Mouse (Mus musculus): ENCODE measurements around the gene Gtpbp3.

The Gtpbp3 gene

GRCm38 (mm10) chr8:71487691-71488445 lies at the start of gene Gtpbp3:
Gtpbp3 (plus strand) TSS chr8:71488103.
- peak; percentile 88 for DNase-seq

- peak; percentile 48 for DNase-seq
Observed at GRCm38 (mm10) chr8:71441404-71441803, 46.5 kb upstream of the Gtpbp3 start.

GRCm38 (mm10) chr8:71445096-71445495 lies 42.8 kb upstream of the Gtpbp3 start:
- DNase-seq: no peak

- DNase-seq: no peak
Observed at GRCm38 (mm10) chr8:71451337-71451736, 36.6 kb upstream of the Gtpbp3 start.

- no peak for DNase-seq
Observed at GRCm38 (mm10) chr8:71451777-71452176, 36.1 kb upstream of the Gtpbp3 start.

- DNase-seq: no peak
Observed at GRCm38 (mm10) chr8:71452669-71453068, 35.2 kb upstream of the Gtpbp3 start.

- DNase-seq: no peak
Observed at GRCm38 (mm10) chr8:71454668-71455067, 33.2 kb upstream of the Gtpbp3 start.

- DNase-seq: no peak
Observed at GRCm38 (mm10) chr8:71456906-71457305, 31.0 kb upstream of the Gtpbp3 start.

GRCm38 (mm10) chr8:71457659-71458270 lies 30.1 kb upstream of the Gtpbp3 start:
- DNase-seq: no peak

- no peak for DNase-seq
Observed at GRCm38 (mm10) chr8:71460716-71461115, 27.2 kb upstream of the Gtpbp3 start.

- peak; percentile 14 for DNase-seq
Observed at GRCm38 (mm10) chr8:71461152-71461840, 26.6 kb upstream of the Gtpbp3 start.

GRCm38 (mm10) chr8:71462191-71462590 lies 25.7 kb upstream of the Gtpbp3 start:
- no peak for DNase-seq

GRCm38 (mm10) chr8:71462786-71463185 lies 25.1 kb upstream of the Gtpbp3 start:
- peak; percentile 48 for DNase-seq

GRCm38 (mm10) chr8:71463188-71464033 lies 24.5 kb upstream of the Gtpbp3 start, which contains the start of gene Abhd8:
Abhd8 (minus strand) TSS chr8:71463655.
- DNase-seq: peak; percentile 98

- peak; percentile 100 for DNase-seq
Observed at GRCm38 (mm10) chr8:71464513-71465500, 23.1 kb upstream of the Gtpbp3 start, which contains the start of gene Mrpl34. Mrpl34 (plus strand) TSS chr8:71464959.

- DNase-seq: peak; percentile 30
Observed at GRCm38 (mm10) chr8:71465733-71466132, 22.2 kb upstream of the Gtpbp3 start.

GRCm38 (mm10) chr8:71466198-71466597 lies 21.7 kb upstream of the Gtpbp3 start:
- DNase-seq: peak; percentile 23

GRCm38 (mm10) chr8:71467201-71467600 lies 20.7 kb upstream of the Gtpbp3 start:
- peak; percentile 13 for DNase-seq

- peak; percentile 19 for DNase-seq
Observed at GRCm38 (mm10) chr8:71468001-71468400, 19.9 kb upstream of the Gtpbp3 start.

- peak; percentile 99 for DNase-seq
Observed at GRCm38 (mm10) chr8:71468916-71469315, 19.0 kb upstream of the Gtpbp3 start, which contains the start of gene Dda1. Dda1 (plus strand) TSS chr8:71469199.

GRCm38 (mm10) chr8:71469411-71469810 lies 18.5 kb upstream of the Gtpbp3 start:
- peak; percentile 56 for DNase-seq
